Mouse (Mus musculus) urinary bladder, adult 2 months (tissue): Measurements from ENCODE around the gene Rnf181. TPM values are rescaled to one million over a fixed set of nuclear protein-coding genes. Genes with fewer than 3 reads are reported as not detected.

Source experiments
- DNase-seq: peaks from one replicate; pipeline ENCODE4 v3.0.0; 2022; ENCODE audit warnings: low spot score
- polyA plus RNA-seq: library from polyadenylated mRNA; depleted of rRNA; stranded (reverse); fragments of >200 nt; gene quantifications from 2 replicates; pipeline ENCODE4 v1.2.3, GENCODE M21; 2012; rRNA removed

Rnf181 gene
- polyA plus RNA-seq, 1 experiment = 88.8 TPM

DNA sequence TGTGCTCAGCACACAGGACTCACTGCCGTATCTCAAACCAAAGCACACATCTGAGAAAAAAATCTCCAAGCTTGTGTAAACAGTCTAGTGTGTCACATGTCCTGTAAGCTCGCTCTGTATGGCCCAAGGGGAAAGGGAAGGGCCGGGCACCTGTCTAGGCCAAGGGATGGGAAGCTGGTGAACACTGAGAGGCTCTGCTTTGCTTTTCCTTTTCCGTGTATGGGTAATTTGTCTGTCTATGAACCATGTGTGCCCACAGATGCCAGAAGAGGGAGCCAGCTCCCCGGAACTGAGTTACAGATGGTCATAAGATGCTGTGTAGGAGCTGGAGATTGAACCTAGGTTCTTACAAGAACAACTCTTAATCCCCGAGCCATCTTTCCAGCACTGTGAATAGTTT is 40.5 kb downstream of the Rnf181 start:
- DNase-seq = no peak

DNA sequence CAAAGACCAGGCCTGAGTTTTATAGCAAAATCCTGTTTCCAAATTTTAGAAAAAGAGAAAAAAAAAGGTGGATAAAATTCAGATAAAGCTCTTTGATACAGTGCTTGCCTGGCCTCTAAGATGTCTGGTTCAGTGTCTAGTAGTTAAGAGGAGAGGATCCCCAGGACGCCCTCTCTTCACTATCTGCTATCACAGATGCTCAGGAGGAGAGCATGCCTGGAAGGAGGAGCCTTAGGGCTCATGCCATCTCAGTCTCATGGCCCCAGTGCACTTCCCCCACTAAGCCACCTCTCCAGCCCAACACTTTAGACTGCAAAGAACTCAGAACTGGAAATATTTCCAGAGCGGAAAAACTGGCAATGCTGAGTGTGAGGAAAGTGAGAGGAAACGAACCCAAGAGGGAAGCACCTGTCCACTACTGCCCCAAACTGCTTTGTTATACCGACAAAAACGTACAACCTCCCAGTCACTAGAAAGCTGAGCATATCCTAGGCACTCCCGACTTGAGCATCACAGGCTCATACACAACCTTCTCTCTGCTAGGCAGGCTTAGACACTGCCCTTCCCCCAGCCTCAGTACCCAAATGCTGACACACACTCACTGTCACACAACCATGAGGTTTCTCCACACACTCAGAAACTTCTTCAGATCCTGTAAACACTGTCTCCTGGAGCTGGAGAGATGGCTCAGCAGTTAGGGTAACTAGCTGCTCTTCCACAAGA is 42.8 kb downstream of the Rnf181 start:
- DNase-seq = no peak

GRCm38 (mm10) chr6:72322936-72323335 is 43.8 kb downstream of the Rnf181 start:
- DNase-seq = no peak

DNA sequence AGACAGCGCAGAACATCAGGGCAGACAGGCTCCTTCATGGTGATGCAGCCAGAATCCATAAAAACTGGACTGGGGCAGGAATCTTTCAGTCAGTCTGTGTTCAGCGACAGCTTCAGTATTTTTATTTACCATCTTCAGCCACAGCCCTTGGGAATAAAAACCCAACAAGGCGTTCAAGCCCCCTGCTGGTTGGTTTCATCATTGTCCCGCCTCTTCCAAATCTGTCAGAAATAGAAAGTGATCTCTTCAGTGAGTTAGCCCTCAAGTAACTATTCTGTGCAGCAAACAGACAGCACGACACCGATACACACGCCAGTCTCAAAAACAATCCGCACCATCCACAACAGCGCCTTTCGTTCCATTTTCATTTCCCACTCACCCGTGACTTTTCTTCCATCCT is 47.7 kb downstream of the Rnf181 start:
- no peak for DNase-seq

DNA sequence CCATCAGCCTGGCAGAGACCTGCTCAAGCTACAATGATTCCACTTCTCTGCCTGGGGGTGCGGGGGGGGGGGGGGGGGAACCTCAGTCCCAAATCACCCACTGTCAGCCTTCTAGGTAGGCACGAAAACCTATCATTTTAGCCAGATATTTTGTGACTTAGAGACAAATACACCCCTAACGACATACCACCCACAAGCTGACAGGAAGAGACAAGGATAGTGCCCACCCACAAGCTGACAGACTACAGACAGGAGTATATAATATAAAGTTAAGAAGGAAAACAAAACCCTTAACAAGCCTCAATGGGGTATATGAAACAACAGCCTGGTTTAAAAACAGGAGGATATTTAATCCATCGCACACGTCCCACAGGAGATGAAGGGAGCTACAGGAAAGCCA is 48.3 kb downstream of the Rnf181 start:
- no peak for DNase-seq

DNA sequence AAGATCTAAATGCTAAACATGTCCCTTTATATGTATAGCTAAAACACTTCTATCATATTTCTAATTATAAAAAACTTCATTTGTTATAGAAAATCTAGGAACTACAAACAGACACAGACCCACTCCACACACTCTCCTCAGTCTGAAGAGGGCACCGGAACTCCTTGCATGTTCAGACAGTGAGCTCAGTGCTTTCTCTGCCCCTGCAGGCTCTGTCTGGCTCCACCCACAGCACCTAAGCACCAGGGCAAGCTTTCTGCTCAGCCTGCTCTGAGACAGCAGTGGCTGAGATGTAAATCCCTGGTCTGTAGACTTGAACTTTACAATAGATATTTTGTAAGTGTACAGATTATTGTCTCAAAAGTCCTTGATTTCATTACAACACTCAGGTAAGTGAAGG is 50.7 kb downstream of the Rnf181 start:
- DNase-seq = no peak

- DNase-seq = no peak
Observed at GRCm38 (mm10) chr6:72315384-72315783, 51.4 kb downstream of the Rnf181 start.

DNA sequence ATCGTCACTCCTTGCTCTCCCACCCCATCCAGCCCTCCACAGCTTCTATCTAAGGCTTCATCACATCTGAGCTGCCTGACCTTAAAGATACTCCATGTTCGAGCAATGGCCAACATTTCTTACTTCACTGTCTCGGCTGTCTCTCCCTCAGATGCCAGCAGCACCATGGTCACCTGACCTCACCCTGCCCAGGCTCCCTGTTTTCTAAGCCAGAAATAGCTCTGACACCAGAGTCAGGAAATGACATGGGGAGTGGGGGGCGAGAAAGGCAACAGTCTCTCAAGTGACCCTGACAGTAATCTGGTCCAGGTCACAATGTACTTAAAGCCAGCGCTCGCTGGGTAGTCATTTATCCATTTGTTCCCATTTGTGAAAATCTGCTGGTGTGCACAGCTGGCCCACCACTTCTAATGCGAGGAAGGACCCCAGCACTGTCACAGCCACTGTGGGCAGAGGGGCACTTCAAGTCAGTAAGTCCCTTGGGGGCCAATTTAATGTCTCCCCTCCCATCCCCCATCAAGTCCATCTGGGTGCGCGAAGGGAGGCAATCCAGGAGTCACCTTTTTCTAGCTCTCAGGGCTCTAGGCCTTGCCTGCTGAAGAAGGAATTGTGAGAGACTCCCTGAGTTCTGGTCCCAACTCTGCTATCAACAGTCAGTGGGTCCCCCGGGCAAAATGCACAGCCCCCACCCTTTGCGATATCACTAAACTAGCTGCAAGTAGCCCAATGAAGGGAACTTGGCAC is 53.5 kb downstream of the Rnf181 start:
- DNase-seq = no peak

GRCm38 (mm10) chr6:72312198-72312597 is 54.6 kb downstream of the Rnf181 start:
- no peak for DNase-seq

Other genes with a start within 250 kb of the Rnf181 start
- gene Atoh8, start 131.4 kb downstream of the Rnf181 start, polyA plus RNA-seq = 20.2 and 24.1 TPM in 2 replicates
- not detected in 2 replicates for gene Sftpb, start 62.3 kb downstream of the Rnf181 start, polyA plus RNA-seq
- 23.6 and 24.0 TPM in 2 replicates for gene Usp39, start 21.8 kb downstream of the Rnf181 start, polyA plus RNA-seq
- gene 0610030E20Rik, start 19.6 kb downstream of the Rnf181 start, polyA plus RNA-seq = 28.1 and 37.6 TPM in 2 replicates
- gene Tmem150a, start 11.5 kb downstream of the Rnf181 start, polyA plus RNA-seq = 26.6 and 27.0 TPM in 2 replicates
- gene Vamp5, start 13.5 kb upstream of the Rnf181 start, polyA plus RNA-seq = 91.1 and 102 TPM in 2 replicates
- gene Vamp8, start 23.7 kb upstream of the Rnf181 start, polyA plus RNA-seq = 258 and 282 TPM in 2 replicates
- gene Ggcx, start 47.4 kb upstream of the Rnf181 start, polyA plus RNA-seq = 27.3 and 31.4 TPM in 2 replicates
- 176 and 243 TPM in 2 replicates for gene Mat2a, start 72.6 kb upstream of the Rnf181 start, polyA plus RNA-seq
- gene Sh2d6, start 154.8 kb upstream of the Rnf181 start, polyA plus RNA-seq = 2.2 and 2.8 TPM in 2 replicates
- 115 and 129 TPM in 2 replicates for gene Capg, start 177.4 kb upstream of the Rnf181 start, polyA plus RNA-seq
- 18.4 and 19.1 TPM in 2 replicates for gene Elmod3, start 231.5 kb upstream of the Rnf181 start, polyA plus RNA-seq
- 19.6 and 22.7 TPM in 2 replicates for gene Retsat, start 231.5 kb upstream of the Rnf181 start, polyA plus RNA-seq